In genomic region chr5:115862439-115862838, GRCm38 (mm10) we compare ENCODE assay signal across 16 mouse cellular contexts.
"Had no signal": no experiment of that assay in that cellular context is flagged by ENCODE, and none has a peak within 500 bp of the region (broad histone marks: within the 10 kb centered on the region; RNA-seq: fewer than 3 reads in every experiment).

No protein-coding gene starts in this region.

- H3K4me2 ChIP-seq: liver, embryonic 11.5 days; liver, embryonic 13.5 days; liver, embryonic 15.5 days; lung, embryonic 15.5 days; midbrain, embryonic 12.5 days; neural tube, embryonic 12.5 days; stomach, embryonic 15.5 days had no signal

- H3K4me1 ChIP-seq: liver, embryonic 15.5 days; midbrain, embryonic 12.5 days; neural tube, embryonic 12.5 days; stomach, embryonic 15.5 days had no signal

- DNase-seq: liver, embryonic 13.5 days; liver, postnatal 0 days; lung, adult 2 months; midbrain, embryonic 14.5 days; right cerebral cortex, postnatal 14 days; thymus, adult 18-20 months; thymus, postnatal 14 days; thymus, postnatal 36 days had no signal

- H3K27me3 ChIP-seq: liver, embryonic 13.5 days; liver, embryonic 15.5 days; lung, embryonic 15.5 days; megakaryocyte, embryonic 14.5 days; midbrain, embryonic 12.5 days; neural tube, embryonic 12.5 days; stomach, embryonic 15.5 days had no signal

- H3K27ac ChIP-seq: liver, embryonic 13.5 days; liver, embryonic 15.5 days; lung, embryonic 15.5 days; macrophage; midbrain, embryonic 12.5 days; neural tube, embryonic 12.5 days; stomach, embryonic 15.5 days had no signal

- H3K4me3 ChIP-seq: liver, embryonic 13.5 days; liver, embryonic 15.5 days; lung, embryonic 15.5 days; megakaryocyte, embryonic 14.5 days; midbrain, embryonic 12.5 days; neural tube, embryonic 12.5 days; stomach, embryonic 15.5 days had no signal

- ATAC-seq: liver, postnatal 0 days had no signal

- H3K9ac ChIP-seq: liver, embryonic 13.5 days; liver, embryonic 15.5 days; liver, postnatal 0 days; lung, embryonic 15.5 days; midbrain, embryonic 12.5 days; neural tube, embryonic 12.5 days; stomach, embryonic 15.5 days had no signal

- H3K9me3 ChIP-seq: liver, embryonic 13.5 days; liver, embryonic 15.5 days; lung, embryonic 15.5 days; megakaryocyte, embryonic 14.5 days; midbrain, embryonic 12.5 days; neural tube, embryonic 12.5 days; stomach, embryonic 15.5 days had no signal

- H3K36me3 ChIP-seq: stomach, embryonic 15.5 days had no signal
